Mouse (Mus musculus): ENCODE measurements around the gene Zmpste24. TPM values are rescaled to one million over a fixed set of nuclear protein-coding genes. Genes with fewer than 3 reads are reported as not detected.

Gene Zmpste24
- total RNA-seq, 2 experiments from 2014 or later, result 24.5 TPM

Other genes with a start within 250 kb of the Zmpste24 start
- under 1 TPM in 1 of 2 experiments, not detected in 1; 0.05 TPM for gene Rims3, start 243.4 kb downstream of the Zmpste24 start, total RNA-seq (2021)
- gene Exo5, start 173.2 kb downstream of the Zmpste24 start, total RNA-seq (2021), result 1 to 10 TPM; 1.9 to 2.0 TPM
- gene Zfp69, start 146.5 kb downstream of the Zmpste24 start, total RNA-seq (2021), result 1 to 10 TPM in 1 of 2 experiments, under 1 TPM in 1; 0.75 to 1.1 TPM
- gene Smap2, start 81.0 kb downstream of the Zmpste24 start, total RNA-seq (2021), result 10 to 100 TPM; 43.8 to 51.5 TPM
- under 1 TPM in 1 of 2 experiments, not detected in 1; 0.41 TPM for gene Col9a2, start 58.9 kb downstream of the Zmpste24 start, total RNA-seq (2021)
- gene Tmco2, start 11.0 kb upstream of the Zmpste24 start, total RNA-seq (2021), result not detected
- gene Rlf, start 116.8 kb upstream of the Zmpste24 start, total RNA-seq (2021), result 1 to 10 TPM; 8.8 to 9.1 TPM
- gene Gm12888, start 226.7 kb upstream of the Zmpste24 start, total RNA-seq (2021), result not detected

Data from heart, adult 18-20 months (tissue).